Mouse (Mus musculus) layer of hippocampus, adult 9-11 months (tissue): ENCODE measurements at regions not wholly inside any gene's neighbourhood (a gene's known extent, or its start where the extent isn't known, plus 50 kb on each side); places are given as distances from the start of the nearest gene placed in this dataset.
A peak's percentile ranks its signal among the peaks of the same experiment; 100 is the strongest.

ENCODE experiments used
- DNase-seq: peaks from one replicate; pipeline ENCODE4 v3.0.0; 2022

DNA sequence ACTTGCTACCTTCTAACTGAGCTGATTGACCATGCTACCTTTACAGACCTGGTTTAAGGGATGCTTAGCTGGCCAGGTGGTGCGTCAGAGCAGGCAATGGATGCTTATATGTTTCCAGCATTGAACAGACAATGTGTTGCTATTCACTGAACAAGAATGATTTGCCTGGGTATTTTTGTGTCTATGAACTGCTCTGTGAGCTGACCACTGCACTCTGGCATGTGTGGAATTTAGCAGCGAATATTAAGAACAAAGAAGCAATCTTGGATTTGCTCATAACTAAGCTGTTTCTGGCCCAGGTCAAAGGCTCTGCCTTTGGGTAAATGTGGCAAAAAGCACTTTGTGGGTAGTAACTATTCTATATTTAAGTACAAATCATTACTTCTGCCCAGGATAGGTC is 58.3 kb upstream of the Ccdc39 start:
- no peak for DNase-seq

- no peak for DNase-seq
Observed at GRCm38 (mm10) chr3:33903326-33903725, 59.2 kb upstream of the Ccdc39 start.

DNA sequence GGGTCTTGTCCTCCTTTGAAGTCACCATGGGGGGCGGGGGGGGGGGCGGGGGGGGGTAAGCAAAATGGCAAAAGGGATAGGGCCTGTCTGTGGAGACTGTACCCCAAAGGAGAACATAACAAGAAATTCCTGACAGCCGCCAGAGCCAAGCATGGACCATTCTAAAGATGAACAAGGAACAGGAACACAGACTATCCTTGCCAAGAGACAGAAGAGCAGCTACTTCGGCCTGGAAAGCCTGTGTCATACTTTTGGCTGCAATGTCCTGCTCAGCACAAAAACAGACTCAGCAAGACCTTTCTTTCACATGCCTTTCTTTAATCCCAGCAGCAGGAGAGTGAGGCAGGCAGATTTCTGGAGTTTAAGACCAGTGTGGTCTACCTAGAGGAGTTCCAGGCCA is 59.7 kb upstream of the Ccdc39 start:
- DNase-seq, result no peak

DNA sequence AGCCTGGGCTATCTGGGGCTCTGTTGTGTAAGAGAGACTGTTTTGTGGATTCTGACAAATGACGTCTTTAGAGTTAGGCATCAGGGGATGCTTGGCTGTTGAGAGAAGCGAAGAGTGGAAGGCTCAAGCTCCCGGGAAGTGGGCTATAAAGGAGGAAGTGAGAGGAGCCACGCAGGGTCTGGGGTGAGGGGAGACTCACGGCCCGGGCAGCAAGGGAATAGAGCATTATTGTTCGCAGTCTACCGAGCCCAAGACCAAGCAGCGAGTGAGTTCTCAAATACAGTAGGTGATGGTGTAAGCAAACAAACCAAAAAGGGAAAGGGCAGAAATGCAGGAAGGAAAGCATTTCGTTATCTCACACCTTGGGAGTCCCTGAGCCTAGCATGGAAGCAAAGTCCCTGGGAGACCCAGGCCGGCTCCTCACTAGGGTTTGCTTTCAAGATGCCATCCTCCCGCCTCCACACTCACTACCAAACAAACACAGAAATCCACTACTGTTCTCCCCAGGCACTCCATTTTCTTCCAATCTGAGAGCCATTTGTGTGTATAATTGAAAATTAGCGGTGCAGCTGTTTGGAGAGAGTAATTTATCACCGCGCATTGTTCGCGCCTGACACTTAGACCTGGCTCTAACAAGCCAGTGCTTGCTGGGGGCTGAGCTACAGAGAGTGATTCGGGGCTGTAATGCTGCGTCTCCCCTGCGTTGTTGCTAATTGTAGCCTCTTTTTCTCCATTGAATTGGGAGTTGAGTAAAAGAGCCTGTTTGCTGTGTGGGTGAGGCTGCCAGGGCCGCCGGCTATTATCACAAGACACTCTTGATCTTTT is 61.0 kb upstream of the Ccdc39 start:
- no peak for DNase-seq

DNA sequence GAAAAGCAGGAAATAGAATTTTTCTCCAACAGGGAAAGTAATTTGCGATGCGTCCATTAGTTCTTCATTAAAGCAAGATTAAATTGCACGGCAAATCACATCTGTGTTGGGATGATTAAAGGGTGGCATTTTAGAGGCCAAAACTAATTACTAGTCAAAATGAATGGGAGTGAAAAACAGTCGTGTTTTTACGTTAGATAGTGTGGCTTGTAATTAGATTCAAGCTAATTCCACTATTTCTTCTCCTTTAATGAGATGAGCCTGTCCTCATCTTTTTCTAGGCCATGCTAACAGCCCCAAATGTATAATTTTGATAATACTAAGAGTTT is 61.5 kb upstream of the Ccdc39 start:
- DNase-seq, result no peak

- no peak for DNase-seq
Observed at GRCm38 (mm10) chr3:33907061-33907460, 63.0 kb upstream of the Ccdc39 start.

GRCm38 (mm10) chr3:33911559-33911958 is 67.4 kb upstream of the Ccdc39 start:
- DNase-seq, result no peak

DNA sequence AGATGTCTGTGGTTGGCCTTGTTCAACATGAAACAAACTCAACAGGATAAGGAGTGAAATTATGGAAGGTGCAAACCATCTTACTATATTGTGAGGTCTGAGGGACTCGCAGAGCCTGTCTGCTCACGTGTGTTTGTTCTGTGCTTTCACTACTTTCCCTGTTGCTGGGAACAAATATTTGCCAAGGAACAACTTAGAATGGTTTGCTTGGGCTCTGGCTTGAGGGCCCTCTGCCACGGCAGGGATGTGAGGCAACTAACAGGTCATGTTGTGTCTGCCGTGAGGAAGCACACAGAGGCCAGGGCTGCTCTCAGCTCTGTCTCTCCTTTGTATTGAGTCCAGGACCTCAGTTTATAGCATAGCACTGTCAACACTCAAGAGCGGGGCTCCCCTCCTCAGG is 69.4 kb upstream of the Ccdc39 start:
- no peak for DNase-seq

- no peak for DNase-seq
Observed at GRCm38 (mm10) chr3:33914386-33914785, 70.3 kb upstream of the Ccdc39 start.

- no peak for DNase-seq
Observed at GRCm38 (mm10) chr3:33915777-33916176, 71.7 kb upstream of the Ccdc39 start.

GRCm38 (mm10) chr3:33916318-33916717 is 72.2 kb upstream of the Ccdc39 start:
- DNase-seq, result no peak

DNA sequence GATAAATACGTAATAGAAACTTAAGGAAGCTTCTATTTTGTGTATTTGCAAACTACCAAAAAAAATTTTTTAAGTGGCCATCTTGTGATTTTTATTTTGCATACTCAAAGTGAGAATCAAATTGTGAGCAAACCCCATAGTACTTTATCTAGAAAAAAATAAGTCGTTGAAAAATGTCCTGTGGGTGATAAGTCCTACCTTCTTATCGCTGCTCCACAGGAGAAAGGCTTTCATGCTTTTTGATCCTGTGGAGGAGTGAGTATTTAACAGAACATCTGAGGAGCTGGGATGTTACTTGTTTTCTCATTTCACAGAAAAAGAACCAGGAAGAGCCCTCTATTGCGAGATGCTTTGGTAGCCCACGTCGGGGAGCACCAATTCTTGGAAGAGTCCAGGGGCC is 72.7 kb upstream of the Ccdc39 start:
- no peak for DNase-seq

DNA sequence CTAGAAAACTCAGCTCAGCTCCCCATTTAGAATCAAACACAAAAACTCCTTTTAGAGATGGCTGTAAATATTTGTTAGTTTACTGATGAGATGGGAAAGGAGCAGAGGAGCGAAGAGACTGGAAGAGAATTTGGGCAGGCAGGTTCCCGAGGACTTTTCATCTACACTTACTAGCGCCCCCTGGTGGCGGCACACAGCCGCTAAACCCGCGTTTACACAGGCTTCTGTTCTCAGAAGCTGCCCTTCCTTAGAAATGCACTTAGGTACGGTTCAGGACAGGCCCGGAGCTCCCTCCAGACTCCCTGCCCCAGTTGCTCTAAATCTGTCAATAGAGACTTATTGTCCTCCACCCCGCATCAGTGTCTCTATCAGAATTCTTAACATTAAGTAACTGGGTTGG is 74.7 kb upstream of the Ccdc39 start:
- peak; percentile 70 for DNase-seq

- DNase-seq, result no peak
Observed at GRCm38 (mm10) chr3:33925072-33925471, 81.0 kb upstream of the Ccdc39 start.

GRCm38 (mm10) chr3:33955064-33955463 is 64.7 kb upstream of the Fxr1 start:
- DNase-seq, result no peak

DNA sequence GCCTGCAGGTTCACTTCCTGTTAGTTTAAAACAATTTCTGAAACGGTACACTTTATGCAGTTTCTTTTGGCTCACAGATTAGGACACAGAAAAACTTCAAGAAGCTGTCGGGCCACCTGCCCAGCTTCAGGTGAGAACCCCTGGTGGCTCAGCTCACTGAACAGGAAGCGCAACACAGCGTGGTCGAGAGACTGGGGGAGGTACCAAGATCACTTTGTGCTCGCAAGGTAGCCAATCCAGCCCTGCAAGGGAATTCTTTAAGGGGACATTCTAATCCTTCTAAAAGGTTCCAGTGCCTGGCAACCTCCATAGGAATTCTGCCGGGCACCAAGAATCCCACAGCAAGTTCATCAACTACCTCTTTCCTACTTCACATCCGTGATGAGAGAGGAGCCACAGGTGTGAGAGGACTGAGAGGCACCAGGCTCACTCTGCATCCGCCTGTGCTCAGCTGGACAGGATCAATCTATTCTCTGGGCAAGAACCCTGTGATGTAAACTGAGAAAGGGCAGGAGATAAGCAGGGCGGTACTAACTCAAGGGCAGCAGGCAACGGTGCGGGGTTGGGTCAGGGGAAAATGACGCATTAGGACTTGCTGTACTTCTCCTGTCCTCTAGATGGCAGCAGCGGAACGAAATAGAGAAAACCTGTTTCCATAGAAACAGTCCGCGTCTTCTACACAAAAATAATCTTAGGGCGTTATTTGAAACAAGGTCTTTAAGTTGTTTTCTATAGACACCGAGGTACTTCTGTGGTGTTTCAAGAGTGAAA is 63.7 kb upstream of the Fxr1 start:
- peak; percentile 53 for DNase-seq

GRCm38 (mm10) chr3:33956625-33957023 is 63.1 kb upstream of the Fxr1 start:
- no peak for DNase-seq

- DNase-seq, result no peak
Observed at GRCm38 (mm10) chr3:33957676-33958075, 62.1 kb upstream of the Fxr1 start.

GRCm38 (mm10) chr3:33958216-33958615 is 61.5 kb upstream of the Fxr1 start:
- no peak for DNase-seq

GRCm38 (mm10) chr3:33960211-33960610 is 59.5 kb upstream of the Fxr1 start:
- DNase-seq, result no peak

- no peak for DNase-seq
Observed at GRCm38 (mm10) chr3:33962938-33963337, 56.8 kb upstream of the Fxr1 start.

DNA sequence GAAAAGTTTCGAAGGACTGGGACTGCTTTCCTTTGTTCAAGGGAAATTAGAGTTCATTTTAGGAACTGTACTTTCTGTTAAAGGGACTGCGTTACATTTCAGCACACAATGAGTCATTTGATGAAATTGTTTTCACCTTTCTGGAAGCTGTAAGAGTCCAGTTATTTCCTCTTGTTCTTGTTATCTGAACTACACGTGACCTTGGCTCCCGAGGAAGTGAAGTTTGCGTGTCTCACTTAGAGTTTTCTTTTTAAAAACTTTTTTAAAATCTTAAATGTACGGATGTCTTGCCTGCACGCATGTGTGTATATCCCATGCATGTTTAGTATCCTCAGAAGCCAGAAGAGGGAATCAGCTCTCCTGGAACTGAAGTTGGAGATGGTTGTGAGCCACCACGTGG is 52.6 kb upstream of the Fxr1 start:
- no peak for DNase-seq
